10 mouse cellular contexts compared by ENCODE assay signal in the genomic region with DNA sequence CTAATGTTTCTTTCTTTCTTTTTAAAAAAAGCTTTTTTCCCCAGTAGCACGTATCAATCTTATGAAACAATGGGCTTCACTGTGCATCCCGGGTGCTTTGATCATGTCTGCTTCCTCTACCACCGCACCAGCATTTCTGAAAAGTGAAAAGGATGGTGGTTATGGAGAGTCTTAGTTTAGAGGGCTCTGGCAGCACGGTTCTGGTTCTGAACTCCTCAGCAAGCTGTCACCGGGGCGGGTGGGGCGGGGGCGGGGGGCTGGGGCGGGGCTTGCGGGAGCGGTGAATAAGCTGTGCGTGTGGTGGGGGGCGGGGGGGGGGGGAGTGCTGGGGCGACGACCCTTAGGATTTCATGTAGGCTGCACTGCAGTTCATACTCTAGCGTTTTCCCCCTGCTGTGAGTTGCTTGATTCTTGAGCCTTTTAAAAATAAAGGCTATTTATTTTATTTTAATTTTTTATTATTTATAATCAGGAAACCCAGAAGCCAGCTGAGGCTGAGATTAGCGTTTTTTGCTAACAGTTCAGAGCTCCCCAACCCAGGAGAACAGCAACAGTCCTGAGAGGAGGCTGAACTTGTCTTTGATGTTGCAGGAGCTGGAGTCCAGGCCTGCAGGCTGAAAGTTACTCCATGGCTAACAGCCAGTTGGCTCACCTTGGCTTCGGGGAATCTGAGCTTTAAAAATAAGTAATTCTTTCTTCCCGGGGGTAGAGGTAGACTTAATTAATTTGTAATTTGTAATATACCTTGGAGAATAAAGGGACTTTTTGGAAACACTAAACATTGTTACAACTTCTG. TPM values are rescaled to one million over a fixed set of nuclear protein-coding genes. Genes with fewer than 3 reads are reported as not detected.
DNase-seq lines count a peak whose midpoint lies in the region; ATAC-seq lines count a peak whose summit lies in the region.
"Had no signal": no experiment of that assay in that cellular context is flagged by ENCODE, and none has a peak within 500 bp of the region (broad histone marks: within the 10 kb centered on the region; RNA-seq: fewer than 3 reads in every experiment).

No protein-coding gene starts in this region.

- DNase-seq in heart, postnatal 25 days (ENCODE audit: low spot score), result no peak
- no peak for DNase-seq in embryonic facial prominence, embryonic 10.5 days (ENCODE audit: low spot score)
- DNase-seq in kidney, adult 11 months, result peak; percentile 40
- no peak for DNase-seq in urinary bladder, postnatal 36 days (ENCODE audit: low spot score in 2 of 2)
- DNase-seq in gastrocnemius, postnatal 25 days, result no peak
- DNase-seq: lung, postnatal 36 days; right cerebral cortex, postnatal 25 days had no signal

- intact Hi-C loops in heart, postnatal 25 days (cut with DNase I), result loop anchor here (1.0 kb wide), 1 partner anchor 21 kb away; no protein-coding TSS in a partner anchor

- 45% methylated on average over 14 of the region's 19 CpGs for WGBS in heart, embryonic 15.5 days
- 43% methylated on average over 19 of the region's 19 CpGs for WGBS in embryonic facial prominence, embryonic 10.5 days
- WGBS in midbrain, embryonic 16.5 days, result 29% methylated on average over 12 of the region's 19 CpGs
- 50% methylated on average over 18 of the region's 19 CpGs for WGBS in liver, embryonic 12.5 days (ENCODE audit: insufficient replicate concordance)

- H3K36me3 ChIP-seq in heart, embryonic 15.5 days, result no peaks in the 10 kb centered on the region
- H3K36me3 ChIP-seq in embryonic facial prominence, embryonic 10.5 days (replicated peaks), result no peaks in the 10 kb centered on the region
- no peaks in the 10 kb centered on the region for H3K36me3 ChIP-seq in midbrain, embryonic 16.5 days (ENCODE audit: control insufficient read depth, insufficient read depth, low read length)
- H3K36me3 ChIP-seq in liver, embryonic 12.5 days, result no peaks in the 10 kb centered on the region

- no peak for ATAC-seq in heart, embryonic 15.5 days (replicated peaks; ENCODE audit: insufficient number of reproducible peaks, insufficient read depth, low FRiP score, low read depth)
- ATAC-seq in midbrain, embryonic 16.5 days, result 0 out of 2 replicates have a peak, but pooled peaks have one; percentile 50
- no peak for ATAC-seq in liver, embryonic 12.5 days

- peak overlapping the region; percentile 29; the same call in 1 of the 2 replicates for H3K4me2 ChIP-seq in heart, embryonic 15.5 days
- peak overlapping the region; percentile 41 for H3K4me2 ChIP-seq in midbrain, embryonic 16.5 days (ENCODE audit: low read length)
- no peak overlapping the region for H3K4me2 ChIP-seq in liver, embryonic 12.5 days

- H3K27ac ChIP-seq in heart, embryonic 15.5 days, result no peak overlapping the region
- peak overlapping the region; percentile 67 for H3K27ac ChIP-seq in embryonic facial prominence, embryonic 10.5 days (replicated peaks)
- H3K27ac ChIP-seq in midbrain, embryonic 16.5 days (ENCODE audit: low read length), result no peak overlapping the region
- no peak overlapping the region for H3K27ac ChIP-seq in liver, embryonic 12.5 days

- no peaks in the 10 kb centered on the region for H3K9me3 ChIP-seq in heart, embryonic 15.5 days (replicated peaks)
- peaks cover 11% of the 10 kb centered on the region for H3K9me3 ChIP-seq in embryonic facial prominence, embryonic 10.5 days
- no peaks in the 10 kb centered on the region for H3K9me3 ChIP-seq in midbrain, embryonic 16.5 days (replicated peaks; ENCODE audit: control insufficient read depth, low read length, poor library complexity, severe bottlenecking)
- no peaks in the 10 kb centered on the region for H3K9me3 ChIP-seq in liver, embryonic 12.5 days (replicated peaks)

- H3K9ac ChIP-seq in heart, embryonic 15.5 days, result no peak overlapping the region
- no peak overlapping the region for H3K9ac ChIP-seq in midbrain, embryonic 16.5 days (ENCODE audit: low read depth, low read length)
- H3K9ac ChIP-seq in liver, embryonic 12.5 days, result no peak overlapping the region

- no peaks in the 10 kb centered on the region for H3K4me1 ChIP-seq in heart, embryonic 15.5 days (replicated peaks)
- H3K4me1 ChIP-seq in embryonic facial prominence, embryonic 10.5 days, result peaks cover 20% of the 10 kb centered on the region
- peaks cover 11% of the 10 kb centered on the region for H3K4me1 ChIP-seq in midbrain, embryonic 16.5 days (ENCODE audit: control insufficient read depth, insufficient read depth, low read length)
- H3K4me1 ChIP-seq in liver, embryonic 12.5 days, result no peaks in the 10 kb centered on the region

- H3K27me3 ChIP-seq in heart, embryonic 15.5 days, result no peaks in the 10 kb centered on the region
- no peaks in the 10 kb centered on the region for H3K27me3 ChIP-seq in embryonic facial prominence, embryonic 10.5 days (replicated peaks; ENCODE audit: low read depth, poor library complexity, severe bottlenecking)
- no peaks in the 10 kb centered on the region for H3K27me3 ChIP-seq in midbrain, embryonic 16.5 days (ENCODE audit: control insufficient read depth, insufficient read depth, low read depth, low read length)
- H3K27me3 ChIP-seq in liver, embryonic 12.5 days (replicated peaks), result peaks cover 7% of the 10 kb centered on the region; the same call in 1 of the 2 replicates

- H3K4me3 ChIP-seq in heart, embryonic 15.5 days, result 0 out of 2 replicates have a peak overlapping the region, but pooled peaks have one; percentile 3
- peak overlapping the region; percentile 21; the same call in 1 of the 2 replicates for H3K4me3 ChIP-seq in embryonic facial prominence, embryonic 10.5 days
- H3K4me3 ChIP-seq in midbrain, embryonic 16.5 days (ENCODE audit: low read depth, low read length), result no peak overlapping the region
- H3K4me3 ChIP-seq in liver, embryonic 12.5 days, result no peak overlapping the region

RNA-seq across cellular contexts. Expression of a gene that starts 59.2 kb away (rescaled TPM):
- polyA plus RNA-seq in heart, embryonic 15.5 days (2015; fragmentation: Nextera tagmentation; extraction: Ambion mirVana), result 34.4 and 36.0 TPM in 2 replicates
- total RNA-seq in heart, postnatal 25 days (2021), result 10 to 100 TPM; 41.4 to 41.9 TPM
- 40.7 and 41.3 TPM in 2 replicates for polyA plus RNA-seq in embryonic facial prominence, embryonic 10.5 days (2016; fragmentation: Nextera tagmentation; extraction: Ambion mirVana)
- 45.0 and 47.9 TPM in 2 replicates for polyA plus RNA-seq in midbrain, embryonic 16.5 days (2015; fragmentation: Nextera tagmentation; extraction: Ambion mirVana)
- 66.3 and 74.4 TPM in 2 replicates for polyA plus RNA-seq in liver, embryonic 12.5 days (2016; fragmentation: Nextera tagmentation; extraction: Ambion mirVana)
- total RNA-seq in gastrocnemius, postnatal 25 days (2021), result 10 to 100 TPM; 38.7 to 40.8 TPM

Comparison
In these comparisons a context has a peak if more than half of its experiments do, and no peak if none do; other contexts are left out.
1. H3K4me3 ChIP-seq: peak in heart, embryonic 15.5 days (single experiment) and embryonic facial prominence, embryonic 10.5 days (single experiment); none in midbrain, embryonic 16.5 days (single experiment) and liver, embryonic 12.5 days (single experiment).